Mouse (Mus musculus) neural tube, embryonic 13.5 days (tissue): ENCODE measurements around the gene Lsamp. TPM values are rescaled to one million over a fixed set of nuclear protein-coding genes. Genes with fewer than 3 reads are reported as not detected.
A peak's percentile ranks its signal among the peaks of the same experiment; 100 is the strongest.

Source experiments
- ATAC-seq: fragments of 200-750 bp; cut with Nextera tagmentation; 2 replicates; pipeline ENCODE4 v1.8.0; 2017; ENCODE audit warnings: low read depth, mild to moderate bottlenecking, moderate TSS enrichment, moderate library complexity
- H3K27ac ChIP-seq: fragments of 300-500 bp; sonication (generic); replicated peaks from 2 replicates; pipeline ENCODE4 v1.5.1; 2015; ENCODE audit warnings: moderate library complexity, mild to moderate bottlenecking, inconsistent platforms
- H3K27me3 ChIP-seq: fragments of 300-500 bp; sonication (generic); 2 replicates; pipeline ENCODE4 v1.6.1; 2015; ENCODE audit warnings: mild to moderate bottlenecking, inconsistent platforms
- H3K36me3 ChIP-seq: fragments of 300-500 bp; sonication (generic); 2 replicates; pipeline ENCODE4 v1.6.1; 2015; ENCODE audit warnings: mild to moderate bottlenecking, inconsistent platforms
- H3K4me1 ChIP-seq: fragments of 300-500 bp; sonication (generic); replicated peaks from 2 replicates; pipeline ENCODE4 v1.6.1; 2015; ENCODE audit warnings: inconsistent platforms
- H3K4me2 ChIP-seq: fragments of 300-500 bp; sonication (generic); 2 replicates; pipeline ENCODE4 v1.6.1; 2015; ENCODE audit warnings: inconsistent platforms, mild to moderate bottlenecking, moderate library complexity
- H3K4me3 ChIP-seq: fragments of 300-500 bp; sonication (generic); 2 replicates; pipeline ENCODE4 v1.5.1; 2015; ENCODE audit warnings: mild to moderate bottlenecking, inconsistent platforms
- H3K9ac ChIP-seq: fragments of 300-500 bp; sonication (generic); 2 replicates; pipeline ENCODE4 v1.6.1; 2015; ENCODE audit warnings: moderate library complexity, mild to moderate bottlenecking, inconsistent platforms
- H3K9me3 ChIP-seq: fragments of 300-500 bp; sonication (generic); 2 replicates; pipeline ENCODE4 v1.6.1; 2016; ENCODE audit warnings: inconsistent platforms
- WGBS: fragments of 180-500 bp; shearing (Covaris S2); methylation state at CpG from one replicate; pipeline ENCODE4 v1.1.7; 2015; 5-methylcytosine and 5-hydroxymethylcytosine counted together
- polyA plus RNA-seq: library from polyadenylated mRNA; unstranded; fragments of >200 nt; fragmentation: Nextera tagmentation; extraction: Ambion mirVana; gene quantifications from 2 replicates; pipeline ENCODE4 v1.2.1, GENCODE M21; 2015

Gene Lsamp
- polyA plus RNA-seq, 1 experiment from 2014 or later = 56.5 TPM

- no peak overlapping the region for H3K9ac ChIP-seq
- no peaks in the 10 kb centered on the region for H3K4me1 ChIP-seq
- no peak for ATAC-seq
- no peak overlapping the region for H3K4me2 ChIP-seq
- H3K27me3 ChIP-seq = no peaks in the 10 kb centered on the region
- no peaks in the 10 kb centered on the region for H3K9me3 ChIP-seq
- 53% methylated on average over 3 of the region's 3 CpGs for WGBS
- no peak overlapping the region for H3K4me3 ChIP-seq
- H3K27ac ChIP-seq = no peak overlapping the region
- H3K36me3 ChIP-seq = no peaks in the 10 kb centered on the region
These were observed 1426.5 kb downstream of the Lsamp start for GRCm38 (mm10) chr16:41410671-41411070.

GRCm38 (mm10) chr16:41417363-41417762 is 1433.2 kb downstream of the Lsamp start:
- H3K27me3 ChIP-seq = no peaks in the 10 kb centered on the region
- H3K27ac ChIP-seq = no peak overlapping the region
- no peak overlapping the region for H3K9ac ChIP-seq
- no peaks in the 10 kb centered on the region for H3K36me3 ChIP-seq
- ATAC-seq = no peak
- no peak overlapping the region for H3K4me2 ChIP-seq
- no peaks in the 10 kb centered on the region for H3K4me1 ChIP-seq
- no peaks in the 10 kb centered on the region for H3K9me3 ChIP-seq
- H3K4me3 ChIP-seq = no peak overlapping the region
- 81% methylated on average over 5 of the region's 5 CpGs for WGBS

- Histone ChIP-seq H3K4me1 (no peaks in the 10 kb centered on the region), H3K4me3 (no peak overlapping the region), H3K9me3 (no peaks in the 10 kb centered on the region), H3K9ac (no peak overlapping the region), H3K27ac (no peak overlapping the region), H3K27me3 (no peaks in the 10 kb centered on the region), H3K4me2 (no peak overlapping the region), H3K36me3 (no peaks in the 10 kb centered on the region)
- 63% methylated on average over 2 of the region's 2 CpGs for WGBS
- no peak for ATAC-seq
These were observed 1483.2 kb downstream of the Lsamp start for GRCm38 (mm10) chr16:41467391-41467790.

GRCm38 (mm10) chr16:41478694-41479093 is 1494.5 kb downstream of the Lsamp start:
- no peak overlapping the region for H3K4me3 ChIP-seq
- 83% methylated on average over 5 of the region's 5 CpGs for WGBS
- no peak overlapping the region for H3K9ac ChIP-seq
- H3K36me3 ChIP-seq = no peaks in the 10 kb centered on the region
- H3K9me3 ChIP-seq = no peaks in the 10 kb centered on the region
- H3K4me1 ChIP-seq = no peaks in the 10 kb centered on the region
- no peak overlapping the region for H3K27ac ChIP-seq
- no peaks in the 10 kb centered on the region for H3K27me3 ChIP-seq
- ATAC-seq = no peak
- no peak overlapping the region for H3K4me2 ChIP-seq

GRCm38 (mm10) chr16:41481832-41482231 is 1497.7 kb downstream of the Lsamp start:
- 88% methylated on average over 1 of the region's 1 CpGs for WGBS
- Histone ChIP-seq H3K4me2 (no peak overlapping the region), H3K4me3 (no peak overlapping the region), H3K27ac (no peak overlapping the region), H3K9ac (no peak overlapping the region), H3K36me3 (no peaks in the 10 kb centered on the region), H3K9me3 (no peaks in the 10 kb centered on the region), H3K27me3 (no peaks in the 10 kb centered on the region), H3K4me1 (no peaks in the 10 kb centered on the region)
- no peak for ATAC-seq

GRCm38 (mm10) chr16:41510915-41511552 is 1526.9 kb downstream of the Lsamp start:
- no peak overlapping the region for H3K9ac ChIP-seq
- no peaks in the 10 kb centered on the region for H3K27me3 ChIP-seq
- no peak overlapping the region for H3K4me3 ChIP-seq
- WGBS = 34% methylated on average over 6 of the region's 6 CpGs
- H3K4me1 ChIP-seq = peaks cover 9% of the 10 kb centered on the region
- H3K4me2 ChIP-seq = no peak overlapping the region
- no peak overlapping the region for H3K27ac ChIP-seq
- no peaks in the 10 kb centered on the region for H3K36me3 ChIP-seq
- ATAC-seq = no peak
- no peaks in the 10 kb centered on the region for H3K9me3 ChIP-seq

- Histone ChIP-seq H3K4me2 (no peak overlapping the region), H3K4me3 (no peak overlapping the region), H3K4me1 (peaks cover 8% of the 10 kb centered on the region; the same call in 1 of the 2 replicates), H3K36me3 (no peaks in the 10 kb centered on the region), H3K9me3 (no peaks in the 10 kb centered on the region), H3K9ac (no peak overlapping the region), H3K27me3 (0 out of 2 replicates have a peak, but pooled peaks cover 4% of the 10 kb centered on the region), H3K27ac (0 out of 2 replicates have a peak overlapping the region, but pooled peaks have one; percentile 18)
- 24% methylated on average over 4 of the region's 4 CpGs for WGBS
- ATAC-seq = peak; percentile 56; the same call in 1 of the 2 replicates
These were observed 1537.4 kb downstream of the Lsamp start for GRCm38 (mm10) chr16:41521566-41521965.

- no peaks in the 10 kb centered on the region for H3K36me3 ChIP-seq
- H3K9me3 ChIP-seq = no peaks in the 10 kb centered on the region
- no peak overlapping the region for H3K4me3 ChIP-seq
- H3K9ac ChIP-seq = no peak overlapping the region
- WGBS = 71% methylated on average over 10 of the region's 10 CpGs
- 0 out of 2 replicates have a peak, but pooled peaks cover 4% of the 10 kb centered on the region for H3K27me3 ChIP-seq
- no peak overlapping the region for H3K27ac ChIP-seq
- H3K4me2 ChIP-seq = no peak overlapping the region
- no peak for ATAC-seq
- H3K4me1 ChIP-seq = peaks cover 8% of the 10 kb centered on the region; the same call in 1 of the 2 replicates
These were observed 1540.1 kb downstream of the Lsamp start for GRCm38 (mm10) chr16:41524266-41524665.

GRCm38 (mm10) chr16:41532661-41533551 is 1548.7 kb downstream of the Lsamp start:
- no peaks in the 10 kb centered on the region for H3K9me3 ChIP-seq
- no peaks in the 10 kb centered on the region for H3K27me3 ChIP-seq
- WGBS = under 1% methylated on average over 38 of the region's 38 CpGs

GRCm38 (mm10) chr16:41533686-41534085 is 1549.5 kb downstream of the Lsamp start:
- Histone ChIP-seq H3K4me2 (peak overlapping the region; percentile 90), H3K27ac (peak overlapping the region; percentile 89; the same call in 1 of the 2 replicates), H3K36me3 (no peaks in the 10 kb centered on the region), H3K9ac (peak overlapping the region; percentile 80), H3K4me1 (peaks cover 38% of the 10 kb centered on the region), H3K27me3 (no peaks in the 10 kb centered on the region), H3K9me3 (no peaks in the 10 kb centered on the region), H3K4me3 (peak overlapping the region; percentile 67)
- 0 out of 2 replicates have a peak, but pooled peaks have one; percentile 2 for ATAC-seq
- 4% methylated on average over 6 of the region's 6 CpGs for WGBS

More at GRCm38 (mm10) chr16:41532661-41533551, 1548.7 kb downstream of the Lsamp start:
- Histone ChIP-seq H3K4me1 (peaks cover 38% of the 10 kb centered on the region), H3K36me3 (no peaks in the 10 kb centered on the region), H3K9ac (peak overlapping the region; percentile 80), H3K4me2 (peak overlapping the region; percentile 90), H3K4me3 (peak overlapping the region; percentile 67), H3K27ac (peak overlapping the region; percentile 89)
- ATAC-seq = peak; percentile 95

- peaks cover 38% of the 10 kb centered on the region for H3K4me1 ChIP-seq
- no peaks in the 10 kb centered on the region for H3K27me3 ChIP-seq
- WGBS = 82% methylated on average over 1 of the region's 1 CpGs
- no peak overlapping the region for H3K9ac ChIP-seq
- no peak for ATAC-seq
- H3K27ac ChIP-seq = no peak overlapping the region
- H3K4me2 ChIP-seq = peak overlapping the region; percentile 90
- H3K4me3 ChIP-seq = peak overlapping the region; percentile 67
- no peaks in the 10 kb centered on the region for H3K9me3 ChIP-seq
- H3K36me3 ChIP-seq = no peaks in the 10 kb centered on the region
These were observed 1551.6 kb downstream of the Lsamp start for GRCm38 (mm10) chr16:41535806-41536205.

- no peaks in the 10 kb centered on the region for H3K4me1 ChIP-seq
- no peaks in the 10 kb centered on the region for H3K36me3 ChIP-seq
- H3K27me3 ChIP-seq = no peaks in the 10 kb centered on the region
- ATAC-seq = no peak
- no peak overlapping the region for H3K4me2 ChIP-seq
- WGBS = 53% methylated on average over 2 of the region's 2 CpGs
- no peak overlapping the region for H3K4me3 ChIP-seq
- H3K9ac ChIP-seq = no peak overlapping the region
- no peaks in the 10 kb centered on the region for H3K9me3 ChIP-seq
- no peak overlapping the region for H3K27ac ChIP-seq
These were observed 1558.5 kb downstream of the Lsamp start for GRCm38 (mm10) chr16:41542641-41543040.
